Mouse (Mus musculus): ENCODE measurements around the gene F2rl3.

DNA sequence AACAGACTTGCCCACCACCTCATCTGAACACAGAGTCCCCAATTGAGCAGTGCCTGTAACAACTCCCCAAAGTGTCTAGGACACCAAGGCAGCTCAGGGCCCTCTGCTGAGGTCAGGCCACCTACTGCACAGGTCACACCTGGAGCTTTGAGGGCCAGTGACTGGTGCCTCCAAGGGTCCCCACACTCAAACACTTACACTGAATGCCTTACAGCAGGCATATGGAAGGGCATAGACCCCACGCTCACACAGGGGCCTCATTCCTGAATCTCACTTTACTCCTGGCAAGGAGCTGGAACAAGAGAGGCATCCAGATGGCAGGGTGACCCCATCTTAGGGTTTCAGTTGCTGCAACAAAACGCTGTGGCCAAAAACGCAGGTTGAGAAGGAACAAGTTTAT lies 1.5 kb upstream of the F2rl3 start:
- TF ChIP-seq POLR2A (IDR thresholded peaks at IDR 0.05; ENCODE audit: extremely low read depth, insufficient read depth, low read length) (no peak), CTCF (IDR thresholded peaks at IDR 0.05; ENCODE audit: extremely low read depth, insufficient read depth, low read length) (no peak)

Measured in cortical plate, adult 2 months (tissue).